Mouse (Mus musculus) 3T3-L1 (cell line): ENCODE data around the gene Olfr1009.
"Not testable (repeated sequence)": the region's sequence is repeated elsewhere in the genome, so short reads cannot be mapped to it uniquely, and the experiment has no call there.

Source experiments
- DNase-seq: peaks from one replicate; pipeline ENCODE4 v3.0.0-alpha.2; 2015; ENCODE audit warnings: low read depth, low spot score

Olfr1009 gene

GRCm38 (mm10) chr2:85715119-85715518 is at the start of gene Olfr1009:
TSS of gene Olfr1009 (plus strand) at chr2:85715419.
- no peak for DNase-seq

- no peak for DNase-seq
Observed at GRCm38 (mm10) chr2:85678667-85679066, 36.6 kb upstream of the Olfr1009 start, which contains the start of gene Olfr1006. TSS of gene Olfr1006 (minus strand) at chr2:85678767.

- DNase-seq: no peak
Observed at GRCm38 (mm10) chr2:85689131-85689530, 26.1 kb upstream of the Olfr1009 start, which contains the start of gene Olfr1008. TSS of gene Olfr1008 (plus strand) at chr2:85689431.

GRCm38 (mm10) chr2:85710680-85711079 is 4.5 kb upstream of the Olfr1009 start:
- DNase-seq: not testable (repeated sequence)

- no peak for DNase-seq
Observed at GRCm38 (mm10) chr2:85711159-85711558, 4.1 kb upstream of the Olfr1009 start.

- DNase-seq: peak; percentile 60
Observed at GRCm38 (mm10) chr2:85725793-85726192, 10.6 kb downstream of the Olfr1009 start.

GRCm38 (mm10) chr2:85753822-85754221 is 38.6 kb downstream of the Olfr1009 start:
- no peak for DNase-seq

GRCm38 (mm10) chr2:85762666-85763065 is 47.4 kb downstream of the Olfr1009 start, which contains the start of gene Olfr1012:
TSS of gene Olfr1012 (minus strand) at chr2:85762766.
- no peak for DNase-seq

- DNase-seq: no peak
Observed at GRCm38 (mm10) chr2:85766798-85767197, 51.6 kb downstream of the Olfr1009 start, which contains the start of gene Olfr1013. TSS of gene Olfr1013 (plus strand) at chr2:85767098.

- no peak for DNase-seq
Observed at GRCm38 (mm10) chr2:85772413-85772812, 57.2 kb downstream of the Olfr1009 start, which contains the start of gene Olfr1014. TSS of gene Olfr1014 (plus strand) at chr2:85772713.
